Mouse (Mus musculus) right cerebral cortex, adult 2 months (tissue): ENCODE measurements at regions not wholly inside any gene's neighbourhood (a gene's known extent, or its start where the extent isn't known, plus 50 kb on each side); places are given as distances from the start of the nearest gene placed in this dataset.

Source experiments
- DNase-seq, 2 experiments: peaks; one replicate each; pipeline ENCODE4 v3.0.0; 2021 to 2022; ENCODE audit warnings: low spot score in 2 of 2

- no peak for DNase-seq
Measured at GRCm38 (mm10) chr4:74847332-74848053, 430.6 kb downstream of the Dmac1 start.

DNA sequence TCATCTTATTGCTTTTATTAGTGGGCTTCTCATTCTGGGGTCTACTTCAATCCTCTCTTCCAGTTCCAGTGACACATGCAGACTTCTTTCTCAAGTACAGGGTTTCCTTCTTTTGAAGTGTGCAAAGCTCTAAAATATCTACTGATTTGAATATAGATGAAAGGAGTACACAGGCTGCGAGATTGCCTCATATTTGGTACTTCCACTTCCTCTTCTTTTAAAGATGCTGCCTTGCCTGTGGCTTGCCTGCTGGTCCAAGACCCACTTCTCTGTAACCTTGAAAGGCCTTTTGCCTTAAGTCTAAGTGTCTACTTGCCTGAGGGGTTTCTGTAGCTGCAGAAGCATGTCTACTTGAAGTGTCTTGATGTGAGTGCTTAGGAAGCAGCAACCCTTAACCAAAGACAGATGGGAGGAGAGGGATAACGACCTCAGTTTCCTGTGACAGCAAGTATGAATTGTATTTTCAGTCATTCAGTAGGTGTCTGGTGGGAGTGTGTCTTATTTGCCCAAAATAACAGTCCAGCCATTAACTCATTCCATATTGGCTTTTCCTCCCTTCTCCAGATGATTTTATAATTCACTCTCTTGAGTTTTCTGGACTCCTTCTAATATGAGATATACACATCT, 479.8 kb downstream of the Dmac1 start:
- peak in 1 of 2 experiments; percentile 6 for DNase-seq

DNA sequence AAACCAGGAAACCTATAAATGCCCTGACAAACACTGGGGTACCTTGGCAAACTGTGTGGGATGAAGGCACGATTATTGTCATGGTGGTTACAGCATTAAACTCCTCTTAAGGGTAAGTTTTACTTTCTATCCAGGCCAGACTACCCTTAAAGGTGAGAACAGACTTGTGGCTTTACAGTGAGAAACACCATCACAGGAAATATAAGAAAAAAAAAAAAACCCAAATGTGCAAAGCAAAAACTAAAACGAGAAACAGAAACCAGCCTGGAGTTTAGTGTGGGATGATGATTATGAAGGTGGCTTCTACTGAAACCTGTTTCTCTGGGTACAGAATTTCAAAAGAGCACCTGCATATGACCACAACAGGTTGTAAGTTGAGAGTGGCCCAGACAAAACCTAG, 480.6 kb downstream of the Dmac1 start:
- no peak for DNase-seq

GRCm38 (mm10) chr4:74796676-74797075, 481.4 kb downstream of the Dmac1 start:
- no peak for DNase-seq

DNA sequence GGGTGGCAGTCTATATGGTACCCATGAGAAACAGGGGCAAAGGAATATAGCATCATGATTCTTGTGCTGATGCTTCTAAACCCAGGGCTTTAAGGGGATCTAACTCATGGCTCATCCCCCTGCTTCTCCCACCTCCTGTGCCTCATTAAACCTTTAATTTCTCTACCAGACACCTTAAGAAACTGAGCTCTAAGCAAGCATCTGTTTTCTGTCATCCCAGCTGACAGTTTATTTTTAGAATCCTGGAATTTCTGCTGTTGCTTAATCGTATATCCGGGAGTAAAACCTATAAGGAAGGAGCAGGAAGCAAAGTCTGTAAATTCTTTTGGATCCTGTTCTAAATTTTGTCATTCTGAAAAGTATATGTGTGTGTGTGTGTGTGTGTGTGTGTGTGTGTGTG, 505.7 kb downstream of the Kdm4c start:
- no peak for DNase-seq

DNA sequence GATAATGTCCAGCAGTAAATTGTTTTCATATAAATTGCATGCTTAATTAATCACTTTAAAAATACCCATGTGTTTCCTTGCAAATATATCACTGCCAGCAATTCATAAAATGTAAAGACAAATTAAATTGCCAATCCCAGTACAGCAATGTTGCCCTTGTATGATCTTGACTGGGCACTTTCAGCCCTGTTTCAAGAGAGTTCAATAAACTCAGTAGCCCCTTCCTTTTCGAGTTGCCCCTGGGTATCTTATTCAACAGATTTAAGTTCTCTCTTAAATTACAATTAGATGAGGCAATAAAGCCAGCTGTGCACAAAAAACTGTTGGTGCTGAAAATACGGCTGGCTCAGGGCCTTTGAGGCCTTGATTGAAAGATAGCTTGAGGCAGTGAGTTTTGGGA, 497.3 kb downstream of the Kdm4c start:
- DNase-seq = no peak
